Mouse (Mus musculus) liver, postnatal 0 days (tissue): Measurements from ENCODE around the gene Npnt.

Source experiments
- CTCF ChIP-seq: sonication (generic); IDR thresholded peaks from 2 replicates; pipeline ENCODE4 v1.5.1; 2016; ENCODE audit warnings: antibody characterized with exemption, low read depth
- EP300 ChIP-seq: IDR thresholded peaks from 2 replicates; pipeline ENCODE4 v1.6.1; 2016; ENCODE audit warnings: antibody characterized with exemption, low read depth, mild to moderate bottlenecking

DNA sequence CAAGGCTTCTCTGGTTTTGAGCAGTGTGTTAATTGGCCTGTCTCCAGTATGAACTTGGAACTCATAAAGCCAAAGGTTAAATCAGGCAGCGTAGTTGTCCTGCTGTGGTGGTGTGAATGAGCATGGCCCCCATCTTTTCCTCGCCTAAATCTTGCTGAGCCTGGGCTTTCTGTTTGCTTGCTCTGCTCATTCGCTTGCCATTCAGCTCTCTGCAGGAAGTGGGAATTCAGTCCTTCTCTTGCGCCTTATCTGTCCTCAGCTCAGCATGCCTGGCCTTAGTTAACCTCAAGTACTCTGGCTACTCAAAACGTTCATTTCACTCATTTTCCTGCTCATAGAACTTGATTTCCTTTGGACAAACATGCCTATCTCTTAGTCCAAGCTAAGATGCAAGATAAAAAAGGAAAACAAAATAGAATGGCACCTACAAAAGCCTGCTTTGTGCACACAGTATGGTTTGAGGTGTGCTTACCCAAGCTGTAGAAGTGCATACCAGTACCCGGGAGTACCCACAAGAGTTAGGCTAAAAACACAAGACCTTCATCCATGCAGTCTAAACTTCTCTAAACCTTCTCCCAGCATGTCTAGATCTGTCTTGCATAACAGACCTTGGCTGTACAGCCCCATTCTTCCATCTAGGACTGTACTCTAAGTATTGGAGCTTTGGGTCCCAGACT, 114.8 kb downstream of the Npnt start:
- TF ChIP-seq EP300 (no peak), CTCF (no peak)
